Mouse (Mus musculus) B cell, adult 67 days (primary cell): ENCODE data around the gene Vmn1r221. TPM values are rescaled to one million over a fixed set of nuclear protein-coding genes. Genes with fewer than 3 reads are reported as not detected.

Experiments used
- total RNA-seq, 2 experiments: library from RNA; stranded (reverse); gene quantifications; 4 replicates each; pipeline ENCODE4 v1.2.4; 2023

The Vmn1r221 gene
- not detected for total RNA-seq

DNA sequence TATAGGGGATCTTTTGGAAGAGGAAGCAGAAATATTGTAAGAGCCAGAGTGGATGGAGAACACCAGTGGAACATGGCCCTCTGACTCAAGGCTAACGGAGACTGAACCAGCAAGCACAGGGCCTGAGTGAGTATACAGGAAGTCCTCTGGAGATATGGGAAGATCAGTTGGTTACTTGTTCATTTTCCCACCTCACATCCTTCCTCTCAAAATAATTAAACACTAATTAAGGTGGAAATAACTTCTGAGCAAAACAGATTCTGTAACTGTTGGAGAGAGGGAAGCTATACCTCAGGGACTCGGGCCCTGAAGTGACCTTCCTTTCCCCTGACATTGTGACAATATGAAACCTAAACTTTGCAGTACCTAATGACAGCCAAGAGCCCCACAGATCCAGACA, at the start of gene Vmn1r221:
Gene Vmn1r221 (plus strand): TSS at position 301 of the 400 bp plus-strand sequence.

DNA sequence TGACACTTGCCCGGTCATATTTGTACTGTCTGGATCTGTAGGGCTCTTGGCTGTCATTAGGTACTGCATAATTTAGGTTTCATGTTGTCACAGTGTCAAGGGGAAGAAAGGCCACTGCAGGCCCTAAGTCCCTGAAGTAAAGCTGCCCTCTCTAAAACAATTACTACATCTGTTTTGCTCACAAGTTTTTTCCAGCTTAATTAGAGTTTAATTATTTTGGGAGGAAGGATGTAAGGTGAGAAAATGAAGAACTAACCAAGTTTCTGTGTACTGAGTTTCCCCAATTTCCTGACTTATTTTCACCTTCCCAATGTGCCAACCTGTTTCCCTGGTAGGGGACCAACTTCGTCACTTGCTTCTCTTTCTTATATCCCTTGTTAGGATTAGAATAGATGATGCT, 26.1 kb upstream of the Vmn1r221 start, which contains the start of gene Vmn1r220:
Gene Vmn1r220 (minus strand): TSS at position 101 of the 400 bp plus-strand sequence.

DNA sequence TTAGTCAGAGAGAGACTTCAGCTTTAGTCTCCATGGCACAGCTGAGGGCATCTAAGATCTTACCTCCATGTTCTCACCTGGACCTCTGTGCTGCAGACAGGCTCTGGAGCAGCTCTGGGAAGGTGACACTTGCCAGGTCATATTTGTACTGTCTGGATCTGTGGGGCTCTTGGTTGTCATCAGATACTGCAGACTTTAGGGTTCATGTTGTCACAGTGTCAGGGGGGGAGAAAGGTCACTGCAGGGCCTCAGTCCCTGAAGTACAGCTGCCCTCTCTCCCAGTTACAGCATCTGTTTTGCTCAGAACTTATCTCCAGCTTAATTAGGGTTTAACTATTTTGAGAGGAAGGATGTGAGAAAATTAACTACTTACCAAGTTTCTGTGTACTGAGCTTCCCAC, 21.9 kb downstream of the Vmn1r221 start, which contains the start of gene Vmn1r222:
Gene Vmn1r222 (minus strand): TSS at position 101 of the 400 bp plus-strand sequence.

DNA sequence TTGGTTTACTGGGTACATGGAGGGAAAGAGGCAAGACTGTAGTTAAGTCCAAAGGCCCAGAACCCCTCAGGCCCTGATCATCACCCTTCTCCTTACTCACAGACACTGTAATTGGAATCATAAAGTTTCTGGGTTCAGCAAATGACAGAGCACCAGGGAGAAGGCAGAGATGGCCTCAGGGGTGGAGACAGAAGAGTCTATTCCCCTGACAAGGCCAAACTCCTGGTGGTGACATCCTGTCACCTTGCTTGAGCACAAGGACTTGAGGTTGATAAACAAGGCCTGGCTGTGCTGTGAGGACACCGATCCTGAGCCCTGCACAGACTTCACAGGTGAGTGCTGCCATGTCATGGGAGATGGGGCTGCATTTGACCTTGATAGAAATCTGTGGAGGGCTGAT, 32.9 kb downstream of the Vmn1r221 start, which contains the start of gene Vmn1r223:
Gene Vmn1r223 (plus strand): TSS at position 301 of the 400 bp plus-strand sequence.

Other genes starting within 250 kb of the Vmn1r221 start
- gene Vmn1r213, start 206.5 kb upstream of the Vmn1r221 start, total RNA-seq, result not detected
- gene Vmn1r214, start 183.7 kb upstream of the Vmn1r221 start, total RNA-seq, result not detected
- gene Vmn1r215, start 146.1 kb upstream of the Vmn1r221 start, total RNA-seq, result not detected
- not detected for gene Vmn1r217, start 95.9 kb upstream of the Vmn1r221 start, total RNA-seq
- gene Vmn1r218, start 81.0 kb upstream of the Vmn1r221 start, total RNA-seq, result not detected
- gene Vmn1r219, start 54.8 kb upstream of the Vmn1r221 start, total RNA-seq, result not detected
- gene Vmn1r220, start 26.2 kb upstream of the Vmn1r221 start, total RNA-seq, result not detected
- gene Vmn1r222, start 21.8 kb downstream of the Vmn1r221 start, total RNA-seq, result not detected
- gene Vmn1r223, start 33.0 kb downstream of the Vmn1r221 start, total RNA-seq, result not detected
- gene Zfp322a, start 155.1 kb downstream of the Vmn1r221 start, total RNA-seq, result 10 to 100 TPM; 20.6 to 20.7 TPM
- gene Abt1, start 209.7 kb downstream of the Vmn1r221 start, total RNA-seq, result 10 to 100 TPM; 17.4 to 18.2 TPM